15 mouse cellular contexts compared by ENCODE assay signal in the genomic region with DNA sequence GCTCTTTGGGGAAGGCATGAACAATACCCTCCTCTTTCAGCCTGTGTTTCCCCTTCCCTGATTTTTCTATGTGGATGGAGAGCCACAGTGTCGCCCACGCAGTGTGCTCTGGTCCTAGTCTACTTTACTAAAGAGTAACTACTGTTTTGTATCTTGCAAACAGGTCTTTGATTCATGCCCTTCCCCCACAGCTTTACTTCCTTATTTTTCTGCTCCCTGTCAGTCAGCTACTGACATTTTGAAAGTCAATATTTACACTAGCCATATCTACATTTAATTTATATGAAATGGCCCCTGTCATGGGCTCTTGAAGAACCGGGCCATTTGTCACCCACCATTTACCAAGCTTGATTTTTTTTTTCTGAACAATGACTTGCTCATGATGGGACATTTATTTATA.
DNase-seq lines count a peak whose midpoint lies in the region; ATAC-seq lines count a peak whose summit lies in the region.
"Had no signal": no experiment of that assay in that cellular context is flagged by ENCODE, and none has a peak within 500 bp of the region (broad histone marks: within the 10 kb centered on the region; RNA-seq: fewer than 3 reads in every experiment).

No protein-coding gene starts in this region.

- DNase-seq in spleen, postnatal 36 days (ENCODE audit: low spot score in 2 of 2) = peak; percentile 49 to 50
- DNase-seq in spleen, postnatal 14 days (ENCODE audit: low spot score in 2 of 2) = no peak
- no peak for DNase-seq in adrenal gland, postnatal 10 days
- DNase-seq in right cerebral cortex, postnatal 25 days = no peak
- no peak for DNase-seq in gastrocnemius, postnatal 25 days
- DNase-seq: adrenal gland, postnatal 25 days; cerebellum, adult 9-10 months; forebrain, postnatal 0 days; gastrocnemius, postnatal 36 days; heart, postnatal 4 days; kidney, adult 9 months; kidney, postnatal 14 days; thymus, postnatal 4 days had no signal

- peak; percentile 50 for ATAC-seq in granulocyte monocyte progenitor cell, adult 5-6 weeks (replicated peaks; ENCODE audit: poor library complexity, severe bottlenecking)
- ATAC-seq in monocyte, adult 5-6 weeks (replicated peaks; ENCODE audit: insufficient number of reproducible peaks, low FRiP score, low TSS enrichment, poor library complexity, severe bottlenecking) = peak; percentile 56; the same call in 1 of the 2 replicates
- ATAC-seq: forebrain, postnatal 0 days had no signal

Comparison
In these comparisons a context has a peak if more than half of its experiments do, and no peak if none do; other contexts are left out.
1. DNase-seq: peak in spleen, postnatal 36 days (2 of 2); none in spleen, postnatal 14 days (0 of 2), adrenal gland, postnatal 10 days (single experiment), right cerebral cortex, postnatal 25 days (single experiment) and gastrocnemius, postnatal 25 days (single experiment).